Mouse (Mus musculus) T-helper 17 cell (primary cell): ENCODE data around the gene Map4k4.

Experiments used
- in situ Hi-C, 2 experiments: fragments of 300-600 bp; cut with MboI, MseI; formaldehyde crosslinking; loops; 1 replicate in 1 of 2; 2 replicates in 1 of 2; pipeline ENCODE4 v1.15.1; 2025; ENCODE audit warnings: high pct_unique_total_duplicates in 2 of 2

Map4k4 gene

GRCm38 (mm10) chr1:39932922-39933321 lies 32.2 kb downstream of the Map4k4 start:
- in situ Hi-C loops, result no loop called here

- in situ Hi-C loops, result loop anchor here in 1 of 2 experiments (5.0 kb wide), 1 partner anchor 378 kb away; no protein-coding TSS in a partner anchor
Measured at GRCm38 (mm10) chr1:39934954-39935353, 34.2 kb downstream of the Map4k4 start.

- in situ Hi-C loops, result loop anchor here in 1 of 2 experiments (5.0 kb wide), 1 partner anchor 378 kb away; no protein-coding TSS in a partner anchor
Measured at GRCm38 (mm10) chr1:39935616-39936015, 34.9 kb downstream of the Map4k4 start.

GRCm38 (mm10) chr1:39936332-39936802 lies 35.7 kb downstream of the Map4k4 start:
- in situ Hi-C loops, result loop anchor here in 1 of 2 experiments (5.0 kb wide), 1 partner anchor 379 kb away; no protein-coding TSS in a partner anchor

GRCm38 (mm10) chr1:39936934-39937333 lies 36.2 kb downstream of the Map4k4 start:
- in situ Hi-C loops, result loop anchor here in 1 of 2 experiments (5.0 kb wide), 1 partner anchor 380 kb away; no protein-coding TSS in a partner anchor

GRCm38 (mm10) chr1:39937609-39938008 lies 36.9 kb downstream of the Map4k4 start:
- in situ Hi-C loops, result loop anchor here in 1 of 2 experiments (5.0 kb wide), 1 partner anchor 380 kb away; no protein-coding TSS in a partner anchor

GRCm38 (mm10) chr1:39939401-39939800 lies 38.7 kb downstream of the Map4k4 start:
- in situ Hi-C loops, result loop anchor here in 1 of 2 experiments (5.0 kb wide), 1 partner anchor 382 kb away; no protein-coding TSS in a partner anchor

- in situ Hi-C loops, result no loop called here
Measured at GRCm38 (mm10) chr1:39940342-39940741, 39.6 kb downstream of the Map4k4 start.

GRCm38 (mm10) chr1:39941237-39942179 lies 40.8 kb downstream of the Map4k4 start:
- in situ Hi-C loops, result no loop called here

GRCm38 (mm10) chr1:39942935-39943334 lies 42.2 kb downstream of the Map4k4 start:
- in situ Hi-C loops, result no loop called here

- in situ Hi-C loops, result no loop called here
Measured at GRCm38 (mm10) chr1:39944306-39944971, 43.7 kb downstream of the Map4k4 start.

- in situ Hi-C loops, result no loop called here
Measured at GRCm38 (mm10) chr1:39944972-39945323, 44.2 kb downstream of the Map4k4 start.

- in situ Hi-C loops, result no loop called here
Measured at GRCm38 (mm10) chr1:39946391-39946790, 45.7 kb downstream of the Map4k4 start.

- in situ Hi-C loops, result no loop called here
Measured at GRCm38 (mm10) chr1:39947179-39947578, 46.5 kb downstream of the Map4k4 start.

GRCm38 (mm10) chr1:39947701-39948359 lies 47.1 kb downstream of the Map4k4 start:
- in situ Hi-C loops, result no loop called here

GRCm38 (mm10) chr1:39949205-39949604 lies 48.5 kb downstream of the Map4k4 start:
- in situ Hi-C loops, result no loop called here

GRCm38 (mm10) chr1:39949790-39950462 lies 49.2 kb downstream of the Map4k4 start:
- in situ Hi-C loops, result loop anchor here in 1 of 2 experiments (25.0 kb wide), 1 partner anchor 913 kb away; no protein-coding TSS in a partner anchor

- in situ Hi-C loops, result loop anchor here in 1 of 2 experiments (25.0 kb wide), 1 partner anchor 913 kb away; no protein-coding TSS in a partner anchor
Measured at GRCm38 (mm10) chr1:39950590-39950989, 49.9 kb downstream of the Map4k4 start.

- in situ Hi-C loops, result loop anchor here in 1 of 2 experiments (25.0 kb wide), 1 partner anchor 917 kb away; no protein-coding TSS in a partner anchor
Measured at GRCm38 (mm10) chr1:39954652-39955051, 53.9 kb downstream of the Map4k4 start.

- in situ Hi-C loops, result loop anchor here in 1 of 2 experiments (25.0 kb wide), 1 partner anchor 919 kb away; no protein-coding TSS in a partner anchor
Measured at GRCm38 (mm10) chr1:39956712-39957111, 56.0 kb downstream of the Map4k4 start.
